Mouse (Mus musculus) megakaryocyte, embryonic 14.5 days (primary cell): ENCODE results near the gene Rxfp2.

Experiments
- FLI1 ChIP-seq: IDR thresholded peaks from 2 replicates; pipeline ENCODE4 v1.6.1; 2012; ENCODE audit warnings: low read length, inconsistent platforms, mixed read lengths
- GATA1 ChIP-seq: IDR thresholded peaks from 3 replicates; pipeline ENCODE4 v1.6.1; 2012; ENCODE audit warnings: mixed read lengths, low read length, inconsistent platforms, borderline replicate concordance

DNA sequence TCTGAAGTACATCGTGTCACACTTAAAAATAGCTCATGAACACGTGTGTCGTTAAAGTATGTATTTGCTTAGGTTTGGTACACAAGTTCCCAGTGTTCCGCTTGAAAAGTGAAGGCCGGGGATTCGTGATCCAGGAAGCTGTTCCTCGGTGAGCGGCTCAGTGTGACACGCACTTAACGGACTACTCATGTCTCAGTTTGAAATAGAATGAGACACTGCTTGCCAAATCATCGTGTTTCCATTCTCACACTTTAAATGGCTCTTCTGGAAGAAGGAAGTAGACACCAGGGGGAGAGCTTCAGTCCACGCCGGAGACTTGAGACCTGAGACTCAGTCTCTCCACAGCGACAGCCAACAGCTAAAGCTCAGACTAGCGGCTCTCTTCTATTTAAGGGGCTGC, 28.0 kb downstream of the Rxfp2 start:
- TF ChIP-seq GATA1 (no peak), FLI1 (no peak)
